Mouse (Mus musculus): ENCODE measurements around the gene Theg.

Gene Theg

GRCm38 (mm10) chr10:79527453-79527845 lies 59.7 kb downstream of the Theg start:
- no peak for DNase-seq (ENCODE audit: low read depth, low spot score)
- Histone ChIP-seq H3K36me3 (ENCODE audit: control insufficient read depth, insufficient read depth, low read length, poor library complexity, severe bottlenecking) (no peaks in the 10 kb centered on the region), H3K27me3 (ENCODE audit: control insufficient read depth, insufficient read depth, low read length, poor library complexity, severe bottlenecking) (no peaks in the 10 kb centered on the region)

GRCm38 (mm10) chr10:79526661-79527452 lies 60.3 kb downstream of the Theg start:
- no peak for DNase-seq (ENCODE audit: low read depth, low spot score)
- no peaks in the 10 kb centered on the region for H3K36me3 ChIP-seq (ENCODE audit: control insufficient read depth, insufficient read depth, low read length, poor library complexity, severe bottlenecking)
- no peaks in the 10 kb centered on the region for H3K27me3 ChIP-seq (ENCODE audit: control insufficient read depth, insufficient read depth, low read length, poor library complexity, severe bottlenecking)
